Mouse (Mus musculus): Measurements from ENCODE around the gene Armc9. TPM values are rescaled to one million over a fixed set of nuclear protein-coding genes. Genes with fewer than 3 reads are reported as not detected.

Armc9 gene
- total and polyA plus RNA-seq, 3 experiments, result 10.9 to 15.5 (median 15.1) TPM

- H3K36me3 ChIP-seq (replicated peaks in 1 of 2; ENCODE audit: control insufficient read depth in 1 of 2, insufficient read depth in 1 of 2, low read length in 1 of 2), result peaks cover 46 to 76% of the 10 kb centered on the region in 2 experiments
- TF ChIP-seq ETS1 (conservative IDR thresholded peaks at IDR 0.05; ENCODE audit: low read depth, low read length), result no peak
- TF ChIP-seq MYC (IDR thresholded peaks at IDR 0.05; ENCODE audit: low read depth, low read length), result no peak
- TF ChIP-seq TBP (conservative IDR thresholded peaks at IDR 0.05; ENCODE audit: low read depth, low read length), result no peak
- no peak for TF ChIP-seq JUN (IDR thresholded peaks at IDR 0.05; ENCODE audit: insufficient read depth, low read depth, low read length)
- no peak for TF ChIP-seq ZNF384 (IDR thresholded peaks at IDR 0.05; ENCODE audit: low read depth, low read length)
- TF ChIP-seq CHD2 (IDR thresholded peaks at IDR 0.05; ENCODE audit: low read length), result no peak
- TF ChIP-seq MAZ (IDR thresholded peaks at IDR 0.05; ENCODE audit: low read depth, low read length), result no peak
- no peak for TF ChIP-seq BHLHE40 (IDR thresholded peaks at IDR 0.05; ENCODE audit: low read depth, low read length)
- TF ChIP-seq PAX5 (IDR thresholded peaks at IDR 0.05; ENCODE audit: low read length), result no peak
- TF ChIP-seq GABPA (IDR thresholded peaks at IDR 0.05; ENCODE audit: insufficient replicate concordance, low read depth, low read length), result no peak
- TF ChIP-seq UBTF (IDR thresholded peaks at IDR 0.05; ENCODE audit: low read depth, low read length), result no peak
- no peak for TF ChIP-seq MAFK (IDR thresholded peaks at IDR 0.05; ENCODE audit: insufficient replicate concordance, low read length)
- in situ Hi-C loops (cut with MboI; ENCODE audit: low pct_ligation_motif_present, low pct_unique_long_range_greater_than_20kb, low sequenced_read_pairs), result no loop called here
- DNase-seq (ENCODE audit: extremely low read depth), result no peak
- H3K9ac ChIP-seq (ENCODE audit: insufficient read depth, low read depth), result no peak overlapping the region
- dilution Hi-C loops (cut with MboI; ENCODE audit: extremely low pct_ligation_motif_present, extremely low pct_unique_long_range_greater_than_20kb, low sequenced_read_pairs), result no loop called here
- H3K4me2 ChIP-seq (ENCODE audit: insufficient read depth, low read depth, poor library complexity, severe bottlenecking), result no peak overlapping the region
- H3K79me2 ChIP-seq (replicated peaks; ENCODE audit: control insufficient read depth, extremely low read depth, insufficient read depth, poor library complexity, severe bottlenecking), result no peaks in the 10 kb centered on the region
- H3K4me3 ChIP-seq (replicated peaks in 1 of 3; ENCODE audit: low read depth in 2 of 3, low read length in 2 of 3, poor library complexity in 1 of 3), result no peak overlapping the region
- peaks cover 3 to 35% of the 10 kb centered on the region in 2 experiments; a peak in 3 of 4 replicates for H3K4me1 ChIP-seq (ENCODE audit: control insufficient read depth in 1 of 2, insufficient read depth in 2 of 2)
- H3K9me3 ChIP-seq (replicated peaks; ENCODE audit: low read length), result no peaks in the 10 kb centered on the region
- no peak overlapping the region for H3K27ac ChIP-seq (ENCODE audit: insufficient read depth, low read depth)
- H3K27me3 ChIP-seq (replicated peaks), result no peaks in the 10 kb centered on the region
These were observed 5.9 kb downstream of the Armc9 start for GRCm38 (mm10) chr1:86160479-86160878.

GRCm38 (mm10) chr1:86161061-86161460, 6.5 kb downstream of the Armc9 start:
- no peak for DNase-seq (ENCODE audit: extremely low read depth)
- in situ Hi-C loops (cut with MboI; ENCODE audit: low pct_ligation_motif_present, low pct_unique_long_range_greater_than_20kb, low sequenced_read_pairs), result no loop called here

More at GRCm38 (mm10) chr1:86161061-86161460, 6.5 kb downstream of the Armc9 start:
- Histone ChIP-seq H3K79me2 (replicated peaks; ENCODE audit: control insufficient read depth, extremely low read depth, insufficient read depth, poor library complexity, severe bottlenecking) (no peaks in the 10 kb centered on the region), H3K4me1 (ENCODE audit: control insufficient read depth in 1 of 2, insufficient read depth in 2 of 2) (peaks cover 0 to 29% of the 10 kb centered on the region in 2 experiments; a peak in 2 of 4 replicates), H3K4me2 (ENCODE audit: insufficient read depth, low read depth, poor library complexity, severe bottlenecking) (no peak overlapping the region), H3K36me3 (replicated peaks in 1 of 2; ENCODE audit: control insufficient read depth in 1 of 2, insufficient read depth in 1 of 2, low read length in 1 of 2) (peaks cover 48 to 80% of the 10 kb centered on the region in 2 experiments), H3K4me3 (replicated peaks in 1 of 3; ENCODE audit: low read depth in 2 of 3, low read length in 2 of 3, poor library complexity in 1 of 3) (no peak overlapping the region), H3K27ac (ENCODE audit: insufficient read depth, low read depth) (no peak overlapping the region), H3K9me3 (replicated peaks; ENCODE audit: low read length) (no peaks in the 10 kb centered on the region), H3K27me3 (replicated peaks) (no peaks in the 10 kb centered on the region), H3K9ac (ENCODE audit: insufficient read depth, low read depth) (no peak overlapping the region)
- dilution Hi-C loops (cut with MboI; ENCODE audit: extremely low pct_ligation_motif_present, extremely low pct_unique_long_range_greater_than_20kb, low sequenced_read_pairs), result no loop called here
- TF ChIP-seq TBP (conservative IDR thresholded peaks at IDR 0.05; ENCODE audit: low read depth, low read length) (no peak), USF1 (IDR thresholded peaks at IDR 0.05; ENCODE audit: low read depth, low read length) (no peak), ZC3H11A (IDR thresholded peaks at IDR 0.05; ENCODE audit: low read depth, low read length) (no peak), RAD21 (IDR thresholded peaks at IDR 0.05; ENCODE audit: low read depth, low read length) (no peak), MXI1 (IDR thresholded peaks at IDR 0.05; ENCODE audit: low read depth, low read length) (no peak), ELF1 (IDR thresholded peaks at IDR 0.05; ENCODE audit: low read depth, low read length) (no peak), MAX (IDR thresholded peaks at IDR 0.05; ENCODE audit: low read length) (no peak), MAZ (IDR thresholded peaks at IDR 0.05; ENCODE audit: low read depth, low read length) (no peak), UBTF (IDR thresholded peaks at IDR 0.05; ENCODE audit: low read depth, low read length) (no peak), IRF4 (IDR thresholded peaks at IDR 0.05; ENCODE audit: low read depth, low read length) (no peak), MYC (IDR thresholded peaks at IDR 0.05; ENCODE audit: low read depth, low read length) (no peak), SMC3 (IDR thresholded peaks at IDR 0.05; ENCODE audit: low read depth, low read length) (no peak), NELFE (IDR thresholded peaks at IDR 0.05; ENCODE audit: low read depth, low read length) (no peak), SIN3A (IDR thresholded peaks at IDR 0.05; ENCODE audit: low read length) (no peak), ZMIZ1 (IDR thresholded peaks at IDR 0.05; ENCODE audit: low read depth, low read length) (no peak), CHD1 (IDR thresholded peaks at IDR 0.05; ENCODE audit: low read depth, low read length) (no peak)

All from CH12.LX (cell line).